Mouse (Mus musculus) forelimb bud, embryonic 11.5 days (tissue): ENCODE data around the gene Gm7233.
"Not testable (repeated sequence)": the region's sequence is repeated elsewhere in the genome, so short reads cannot be mapped to it uniquely, and the experiment has no call there.

Source experiments
- DNase-seq: peaks from one replicate; pipeline ENCODE4 v3.0.0-alpha.2; 2012; ENCODE audit warnings: low read depth, low spot score

Gm7233 gene

GRCm38 (mm10) chr14:43179567-43179966 is at the start of gene Gm7233:
Gm7233 (plus strand) TSS chr14:43179867.
- DNase-seq = not testable (repeated sequence)

GRCm38 (mm10) chr14:43167189-43167588 is 12.5 kb upstream of the Gm7233 start:
- DNase-seq = not testable (repeated sequence)

GRCm38 (mm10) chr14:43167942-43168341 is 11.7 kb upstream of the Gm7233 start:
- DNase-seq = not testable (repeated sequence)

GRCm38 (mm10) chr14:43168573-43169170 is 11.0 kb upstream of the Gm7233 start:
- not testable (repeated sequence) for DNase-seq

GRCm38 (mm10) chr14:43235204-43235603 is 55.5 kb downstream of the Gm7233 start, which contains the start of gene Gm8122:
Gm8122 (minus strand) TSS chr14:43235304.
- not testable (repeated sequence) for DNase-seq
